Mouse (Mus musculus) kidney, adult 10 weeks (tissue): Measurements from ENCODE around the gene Tas2r143. TPM values are rescaled to one million over a fixed set of nuclear protein-coding genes. Genes with fewer than 3 reads are reported as not detected.

Experiments used
- polyA plus RNA-seq: library from polyadenylated mRNA; stranded (reverse); fragments of 350-450 nt; fragmentation: Illumina TruSeq; extraction: RNeasy Lipid Tissue Mini Kit (QIAGEN cat#74804); gene quantifications from one replicate; pipeline ENCODE4 v1.2.3, GENCODE M21; 2014; ENCODE audit warnings: low read depth, low replicate concordance

Gene Tas2r143
- not detected for polyA plus RNA-seq

GRCm38 (mm10) chr6:42399938-42400337, at the start of gene Tas2r143:
TSS of gene Tas2r143 (plus strand) at chr6:42400238.

GRCm38 (mm10) chr6:42372816-42373547, 27.1 kb upstream of the Tas2r143 start, which contains the start of gene Epha1:
TSS of gene Epha1 (minus strand) at chr6:42373268.

GRCm38 (mm10) chr6:42405134-42405533, 5.1 kb downstream of the Tas2r143 start, which contains the start of gene Tas2r135:
TSS of gene Tas2r135 (plus strand) at chr6:42405434.

GRCm38 (mm10) chr6:42434446-42434845, 34.4 kb downstream of the Tas2r143 start, which contains the start of gene Tas2r126:
TSS of gene Tas2r126 (plus strand) at chr6:42434535.

Other genes with a start within 250 kb of the Tas2r143 start
- not detected for gene Tas2r144, start 184.9 kb upstream of the Tas2r143 start, polyA plus RNA-seq
- 85.7 TPM for gene Gstk1, start 154.3 kb upstream of the Tas2r143 start, polyA plus RNA-seq
- 22.2 TPM for gene Tmem139, start 138.3 kb upstream of the Tas2r143 start, polyA plus RNA-seq
- gene Casp2, start 135.3 kb upstream of the Tas2r143 start, polyA plus RNA-seq, result 19.3 TPM
- gene Clcn1, start 113.6 kb upstream of the Tas2r143 start, polyA plus RNA-seq, result not detected
- gene Fam131b, start 75.6 kb upstream of the Tas2r143 start, polyA plus RNA-seq, result not detected
- 1.3 TPM for gene Zyx, start 50.6 kb upstream of the Tas2r143 start, polyA plus RNA-seq
- 1.6 TPM for gene Epha1, start 27.0 kb upstream of the Tas2r143 start, polyA plus RNA-seq
- gene Tas2r135, start 5.2 kb downstream of the Tas2r143 start, polyA plus RNA-seq, result not detected
- not detected for gene Tas2r126, start 34.3 kb downstream of the Tas2r143 start, polyA plus RNA-seq
- gene Olfr458, start 65.0 kb downstream of the Tas2r143 start, polyA plus RNA-seq, result not detected
- not detected for gene Olfr457, start 76.1 kb downstream of the Tas2r143 start, polyA plus RNA-seq
- gene Olfr456, start 87.0 kb downstream of the Tas2r143 start, polyA plus RNA-seq, result not detected
- gene Olfr455, start 147.3 kb downstream of the Tas2r143 start, polyA plus RNA-seq, result not detected
- gene Tcaf3, start 197.5 kb downstream of the Tas2r143 start, polyA plus RNA-seq, result not detected
- 2.4 TPM for gene Tcaf2, start 245.0 kb downstream of the Tas2r143 start, polyA plus RNA-seq